Mouse (Mus musculus): ENCODE data around the gene Glt8d1.

- TF ChIP-seq POLR2A (IDR thresholded peaks at IDR 0.05; ENCODE audit: low read depth, low read length) (no peak), CTCF (IDR thresholded peaks at IDR 0.05; ENCODE audit: extremely low read depth, insufficient read depth, insufficient read length, insufficient replicate concordance) (no peak)
Observed at GRCm38 (mm10) chr14:30958517-30958916, 42.7 kb upstream of the Glt8d1 start.

All from spleen, adult 2 months (tissue).